Mouse (Mus musculus) gastrocnemius, postnatal 25 days (tissue): ENCODE measurements around the gene Mllt3. TPM values are rescaled to one million over a fixed set of nuclear protein-coding genes. Genes with fewer than 3 reads are reported as not detected.

Experiments used
- DNase-seq: peaks from one replicate; pipeline ENCODE4 v3.0.0; 2022
- total RNA-seq, 2 experiments: library from RNA; stranded (reverse); gene quantifications; 1 replicate in 1 of 2; 2 replicates in 1 of 2; pipeline ENCODE4 v1.2.3; 2021

Gene Mllt3
- total RNA-seq, 2 experiments from 2014 or later, result 59.8 to 62.8 TPM

DNA sequence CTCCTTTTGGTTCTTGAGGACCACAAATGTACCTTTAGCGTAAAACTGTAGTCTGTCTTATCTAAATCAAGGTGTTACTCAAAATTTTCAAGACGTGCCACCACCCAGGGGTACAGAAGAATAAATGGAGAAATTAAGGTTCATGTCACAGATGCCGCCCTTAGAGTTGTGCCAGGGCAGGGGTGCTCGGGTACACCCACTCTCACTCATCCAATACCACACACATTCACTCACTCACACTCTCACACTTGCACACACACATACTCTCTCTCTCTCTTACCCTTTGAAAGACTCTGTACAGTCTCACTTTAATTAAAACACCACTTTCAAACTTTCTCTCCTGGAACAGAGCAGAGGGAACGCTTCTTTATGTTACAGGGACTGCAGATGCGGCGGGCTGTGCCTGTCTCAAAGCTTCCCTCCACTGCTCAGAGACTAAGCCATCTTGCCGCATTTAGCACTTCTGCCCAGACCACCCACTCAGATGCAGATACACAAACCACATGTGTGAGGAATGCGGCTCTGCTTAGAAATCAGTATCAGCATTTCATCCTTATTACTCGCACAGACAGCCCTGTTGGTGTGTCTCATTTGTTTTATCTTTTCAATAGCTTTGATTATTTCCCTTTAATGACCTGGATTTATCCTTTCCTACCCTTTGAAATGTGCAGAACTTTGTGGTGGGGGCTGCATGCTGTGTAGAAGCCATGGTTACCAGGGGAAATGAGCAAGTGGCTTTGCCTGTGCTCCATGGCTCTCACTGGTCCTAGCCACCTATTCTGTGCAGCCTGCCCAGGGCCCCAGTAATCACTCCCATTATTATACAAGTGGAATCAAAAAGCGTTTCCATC is 265.2 kb downstream of the Mllt3 start:
- DNase-seq, result no peak

GRCm38 (mm10) chr4:87765729-87766128 is 267.4 kb downstream of the Mllt3 start:
- DNase-seq, result peak; percentile 21

DNA sequence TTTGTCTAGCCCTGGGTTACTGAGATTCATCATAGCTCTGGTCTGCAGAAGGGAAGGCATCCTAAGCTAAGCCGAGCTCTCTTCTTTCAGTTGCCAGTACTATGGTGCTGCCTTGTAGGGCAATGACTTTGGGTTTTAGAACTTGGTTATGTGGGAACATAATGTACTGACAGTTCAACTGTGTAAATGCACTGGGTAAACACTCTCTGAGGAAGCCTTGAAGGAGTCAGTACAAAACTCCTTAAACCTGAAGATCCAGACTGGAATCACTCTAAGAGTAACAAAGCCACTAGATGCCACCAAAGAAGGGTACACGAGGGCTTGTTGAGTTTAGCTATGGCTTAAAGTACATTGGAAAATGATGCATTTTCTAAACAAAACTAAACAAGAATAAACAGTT is 272.1 kb downstream of the Mllt3 start:
- DNase-seq, result no peak

DNA sequence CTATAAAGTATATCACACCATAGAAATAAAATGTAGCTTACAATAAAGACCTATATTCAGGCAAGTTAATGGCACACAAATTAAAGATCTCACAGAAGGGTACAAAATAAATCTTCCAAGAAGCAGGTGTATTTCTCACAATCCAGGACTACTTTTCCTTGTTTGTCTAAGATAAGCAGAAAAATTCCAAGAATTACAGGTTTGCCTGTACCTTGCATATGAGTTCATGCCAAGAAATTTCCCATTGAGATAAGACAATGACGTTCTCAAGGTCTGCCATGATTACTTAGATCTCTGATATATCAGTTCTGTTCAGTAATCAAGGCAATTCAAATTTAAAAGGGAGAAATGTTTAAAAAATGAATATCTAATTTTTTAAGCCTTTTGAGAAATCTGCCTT is 272.9 kb downstream of the Mllt3 start:
- no peak for DNase-seq

DNA sequence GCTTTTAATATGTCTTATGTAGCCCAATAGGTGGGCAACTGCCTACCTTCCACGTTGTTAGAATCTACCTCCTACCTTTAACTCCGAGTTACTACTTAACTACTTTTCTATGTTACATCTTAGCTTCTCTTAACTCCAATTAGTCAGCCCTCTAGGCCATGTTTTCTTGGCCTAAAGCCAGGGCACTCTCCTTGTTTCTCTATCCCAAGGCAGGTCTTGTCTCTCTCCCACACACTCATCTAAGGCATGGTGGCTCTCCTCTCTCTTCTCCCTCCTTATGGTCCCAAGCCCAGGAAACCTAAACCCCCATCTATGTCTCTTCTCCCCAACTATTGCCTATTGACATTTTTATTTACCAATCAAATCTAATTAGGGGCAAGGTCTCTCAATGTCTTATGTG is 273.5 kb downstream of the Mllt3 start:
- no peak for DNase-seq

GRCm38 (mm10) chr4:87759110-87759509 is 274.1 kb downstream of the Mllt3 start:
- no peak for DNase-seq

DNA sequence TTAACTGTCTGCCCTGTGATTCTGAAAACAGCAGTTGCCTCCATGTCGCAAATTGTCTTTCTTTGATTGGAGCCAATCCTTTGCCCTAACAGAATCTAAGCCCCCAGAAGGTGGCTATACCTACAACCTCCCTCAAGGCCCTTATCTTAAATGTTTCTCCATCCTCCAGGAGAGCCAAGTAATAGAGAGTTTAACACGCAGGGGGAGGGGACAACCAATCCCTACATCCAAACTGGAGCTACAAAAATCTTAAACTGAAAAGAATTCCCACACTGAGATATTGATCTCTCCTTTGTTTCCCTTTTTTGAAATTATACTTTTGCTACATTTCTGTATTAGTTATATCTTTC is 281.7 kb downstream of the Mllt3 start:
- DNase-seq, result no peak

DNA sequence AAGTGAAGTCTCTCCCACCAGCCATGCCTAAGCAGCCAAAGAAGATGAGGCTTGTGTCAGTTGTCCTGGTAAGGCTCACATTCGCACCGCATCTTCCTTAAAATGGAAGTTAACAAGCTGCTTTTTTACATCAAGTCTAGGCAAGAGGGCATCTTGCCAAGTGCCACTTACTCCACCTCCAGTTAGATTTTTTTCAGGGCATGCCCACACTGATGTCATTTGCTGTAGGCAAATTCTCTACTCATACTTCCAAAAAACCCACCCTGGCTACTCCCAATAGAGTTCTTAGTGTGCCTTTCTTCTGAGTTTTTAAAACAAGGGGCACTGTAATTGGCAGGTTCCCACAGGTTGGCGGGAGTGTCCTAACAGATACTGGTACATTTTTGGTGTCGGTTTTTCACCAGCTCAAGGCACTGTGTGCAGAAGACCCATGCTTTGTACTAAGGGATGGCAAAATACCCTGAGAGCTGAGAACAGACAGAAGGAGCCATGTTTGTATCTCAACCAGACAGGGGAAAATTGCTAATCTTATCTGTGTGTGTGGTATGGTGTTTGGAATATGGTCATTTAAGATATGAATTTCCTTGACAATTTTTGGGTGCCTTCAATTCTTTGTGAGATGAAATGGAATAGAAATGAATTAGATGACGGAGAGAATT is 282.2 kb downstream of the Mllt3 start:
- DNase-seq, result no peak

DNA sequence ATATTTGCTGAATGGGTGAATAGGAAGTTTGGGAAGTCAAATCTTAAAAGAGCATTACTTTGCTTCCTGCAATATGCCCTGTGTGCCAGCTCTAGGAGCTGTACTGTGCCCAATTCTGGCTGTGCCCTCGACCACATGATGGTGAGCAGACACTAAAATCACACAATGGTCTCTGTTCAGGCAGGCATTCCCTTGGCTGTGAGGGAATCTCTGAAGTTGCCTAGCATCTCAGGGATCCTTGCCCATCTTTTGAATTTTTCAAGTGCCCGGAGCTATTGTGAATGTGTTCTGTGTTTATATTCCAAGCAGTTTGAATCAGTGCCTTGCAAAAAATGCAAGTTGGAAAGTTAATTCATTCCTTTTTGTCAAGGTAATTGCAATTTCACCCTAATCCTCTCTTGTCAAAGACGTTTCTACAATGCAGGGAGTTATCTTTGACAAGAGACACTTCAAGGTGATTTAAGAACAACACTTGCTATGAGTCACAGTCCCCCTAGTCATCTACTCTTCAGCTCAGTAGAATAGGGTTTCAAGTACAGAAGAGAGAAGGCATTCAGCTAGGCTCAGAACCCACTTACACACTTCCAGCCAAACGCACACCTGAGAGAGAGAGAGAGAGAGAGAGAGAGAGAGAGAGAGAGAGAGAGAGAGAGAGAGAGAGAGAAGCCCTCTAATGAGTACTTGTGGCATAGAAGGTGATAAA is 283.5 kb downstream of the Mllt3 start:
- no peak for DNase-seq

- DNase-seq, result no peak
These were observed 288.0 kb downstream of the Mllt3 start for GRCm38 (mm10) chr4:87745016-87745645.

DNA sequence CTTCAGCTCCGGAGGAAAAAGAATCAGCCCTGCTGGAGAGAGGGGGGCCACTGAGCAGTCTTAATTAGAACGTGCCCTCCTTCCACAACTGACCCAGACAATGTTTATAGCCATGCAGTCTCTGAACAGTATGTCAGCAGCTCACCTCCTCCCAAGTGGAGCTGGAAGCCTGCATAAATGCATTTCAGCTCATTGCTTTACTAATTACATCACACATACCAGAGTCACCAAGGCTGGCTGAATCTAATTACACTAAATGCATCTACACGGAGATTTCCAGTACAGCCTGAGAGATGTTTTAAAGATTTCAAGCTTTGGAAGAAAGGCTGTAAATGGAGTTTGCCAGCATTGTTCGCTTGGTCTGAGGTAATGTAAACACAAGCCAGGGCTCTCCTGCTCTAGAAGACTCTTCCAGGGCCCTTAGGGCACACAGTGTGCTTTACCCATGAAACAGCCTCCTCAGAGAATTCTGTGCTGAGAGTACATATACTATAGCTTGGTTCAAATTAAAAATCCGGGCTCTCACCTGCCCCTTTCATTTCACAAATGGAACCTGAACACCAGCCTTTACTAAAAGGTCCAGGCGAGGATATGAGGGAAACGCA is 293.5 kb downstream of the Mllt3 start:
- no peak for DNase-seq

GRCm38 (mm10) chr4:87739104-87739503 is 294.1 kb downstream of the Mllt3 start:
- no peak for DNase-seq

DNA sequence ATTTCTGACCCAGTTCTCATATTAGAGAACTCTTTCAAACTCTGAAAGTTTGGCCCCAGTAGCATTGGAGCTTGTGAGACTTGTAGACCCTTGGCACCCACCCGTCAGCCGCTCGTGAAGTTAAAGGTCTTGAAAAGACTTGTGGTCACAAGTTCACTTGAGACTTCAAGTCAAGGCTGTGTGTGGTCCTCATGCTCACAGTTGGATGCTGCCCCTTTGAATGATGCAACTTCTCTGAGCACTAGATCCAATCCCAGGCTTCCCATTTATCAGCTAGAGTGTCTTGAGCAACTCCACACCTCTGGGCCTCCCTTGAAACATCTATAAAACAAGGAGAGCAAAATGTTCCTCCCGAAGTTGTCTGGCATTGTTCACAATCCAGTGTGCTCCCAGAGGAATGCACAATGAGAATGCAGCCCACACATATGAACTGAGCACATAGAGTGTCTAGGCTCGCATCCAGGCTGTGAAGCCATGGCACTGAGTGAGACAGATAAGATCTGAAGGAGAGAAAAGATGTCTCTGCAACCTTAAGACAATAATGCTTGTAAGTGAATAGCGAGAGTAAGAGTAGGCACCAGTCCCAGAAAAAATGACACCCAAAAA is 295.9 kb downstream of the Mllt3 start:
- no peak for DNase-seq

DNA sequence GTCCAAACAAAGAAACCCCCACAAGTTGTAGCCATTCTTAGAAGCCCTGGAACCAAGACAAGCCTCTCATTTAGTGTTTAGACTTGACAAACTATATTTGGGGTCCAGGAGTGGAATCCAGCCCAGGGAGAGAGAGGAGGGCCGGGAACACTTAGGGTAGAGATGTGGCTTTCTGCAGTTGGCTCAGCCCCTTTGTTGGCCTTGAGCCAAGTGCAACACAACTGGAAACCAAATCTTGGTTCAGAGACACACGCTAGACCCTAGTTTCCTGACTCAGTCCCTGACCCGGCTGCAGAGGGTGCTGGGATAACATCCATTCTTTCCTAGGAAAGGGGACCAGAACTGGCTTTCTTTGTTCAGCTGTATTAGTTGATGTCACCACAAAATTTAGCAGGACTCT is 296.4 kb downstream of the Mllt3 start:
- no peak for DNase-seq

DNA sequence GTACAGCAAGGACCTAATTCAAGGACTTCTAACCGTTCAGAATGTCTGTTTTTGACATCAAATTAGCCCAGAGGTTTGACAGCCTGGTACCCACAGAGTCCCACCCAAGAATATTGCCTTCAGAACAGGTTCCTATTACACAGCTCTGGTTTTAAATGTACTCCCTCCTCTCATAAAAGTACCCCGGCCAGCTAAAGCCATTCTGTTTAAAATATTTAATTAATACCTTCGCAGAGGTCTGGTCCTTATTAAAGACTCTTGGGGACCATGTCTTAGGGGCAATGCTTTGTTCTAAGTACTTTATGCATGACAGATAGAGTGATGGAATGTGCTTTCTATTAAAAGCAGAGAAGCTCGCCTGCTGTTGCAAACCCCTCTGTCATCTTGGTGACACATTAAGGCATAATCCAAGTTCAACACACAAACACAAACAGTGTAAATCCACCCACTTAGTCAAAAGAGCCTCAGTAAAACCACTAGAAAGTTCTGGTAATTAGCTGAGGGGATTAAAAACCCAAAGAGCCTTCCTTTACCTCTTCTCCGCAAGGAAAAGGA is 302.0 kb downstream of the Mllt3 start:
- no peak for DNase-seq

- DNase-seq, result no peak
These were observed 304.6 kb downstream of the Mllt3 start for GRCm38 (mm10) chr4:87728581-87728980.

- DNase-seq, result no peak
These were observed 309.7 kb downstream of the Mllt3 start for GRCm38 (mm10) chr4:87723448-87723847.
